Mouse (Mus musculus): ENCODE results near the gene Ech1.

GRCm38 (mm10) chr7:28833723-28834347 is 8.8 kb downstream of the Ech1 start, which contains the start of gene Lgals4:
- no peak for TF ChIP-seq ZC3H11A (IDR thresholded peaks at IDR 0.05; ENCODE audit: borderline replicate concordance, low read depth, low read length)
- TF ChIP-seq HCFC1 (IDR thresholded peaks at IDR 0.05; ENCODE audit: borderline replicate concordance, insufficient read depth, low read length): no peak
- TF ChIP-seq CHD2 (IDR thresholded peaks at IDR 0.05; ENCODE audit: low read depth, low read length): no peak
- TF ChIP-seq MAFK (IDR thresholded peaks at IDR 0.05; ENCODE audit: insufficient read depth, low read depth, low read length): no peak
- no peak for TF ChIP-seq ZNF384 (IDR thresholded peaks at IDR 0.05; ENCODE audit: low read depth, low read length)

All from ES-E14 (cell line).